In genomic region chr19:32320366-32320666, GRCm38 (mm10) we compare ENCODE assay signal across 8 mouse cellular contexts.
DNase-seq lines count a peak whose midpoint lies in the region; ATAC-seq and TF ChIP-seq lines count a peak whose summit lies in the region.

No protein-coding gene starts in this region.

- 42% methylated on average over 4 of the region's 4 CpGs for WGBS in embryonic facial prominence, embryonic 10.5 days
- WGBS in kidney, embryonic 14.5 days, result 32% methylated on average over 4 of the region's 4 CpGs

- DNase-seq in layer of hippocampus, adult 2 months (ENCODE audit: low spot score in 2 of 2), result peak in 1 of 2 experiments; percentile 34
- DNase-seq in layer of hippocampus, adult 9-11 months, result no peak
- DNase-seq in Patski (ENCODE audit: low read depth, low spot score) (no peak), MN1 (ENCODE audit: low spot score) (no peak)
- DNase-seq in embryonic facial prominence, embryonic 10.5 days (ENCODE audit: low spot score), result peak; percentile 56
- peak; percentile 81 for DNase-seq in lung, postnatal 10 days
- peak; percentile 78 for DNase-seq in spleen, adult 12 weeks (ENCODE audit: low spot score)

- CTCF ChIA-PET in Patski (lab: Charles Lee), result interaction anchor here (0.8 to 4.5 kb wide), 22 partner anchors 12 to 153 kb away, joined by 3 to 49 read pairs (median 5); partner anchors contain the start of gene Sgms1

- peak; percentile 73 for TF ChIP-seq CTCF in layer of hippocampus, adult 2 months (conservative IDR thresholded peaks at IDR 0.05)
- TF ChIP-seq CTCF in Patski (IDR thresholded peaks at IDR 0.05), result peak; percentile 78

- H3K4me1 ChIP-seq in embryonic facial prominence, embryonic 10.5 days, result peaks cover 63% of the 10 kb centered on the region
- peaks cover 22% of the 10 kb centered on the region for H3K4me1 ChIP-seq in kidney, embryonic 14.5 days (ENCODE audit: control insufficient read depth, insufficient read depth, low read length)

- no peak for ATAC-seq in Patski
- ATAC-seq in kidney, embryonic 14.5 days (ENCODE audit: low FRiP score, low TSS enrichment), result peak; percentile 39; the same call in 1 of the 2 replicates

- POLR2A ChIA-PET in Patski (lab: Charles Lee), result interaction anchor here (1.8 kb wide), 1 partner anchor 19 kb away, joined by 4 read pairs; no protein-coding TSS in a partner anchor

- H3K9me3 ChIP-seq in embryonic facial prominence, embryonic 10.5 days, result no peaks in the 10 kb centered on the region
- H3K9me3 ChIP-seq in kidney, embryonic 14.5 days (ENCODE audit: control insufficient read depth, low read length), result no peaks in the 10 kb centered on the region

- no peak overlapping the region for H3K4me3 ChIP-seq in layer of hippocampus, adult 2 months
- no peak overlapping the region for H3K4me3 ChIP-seq in embryonic facial prominence, embryonic 10.5 days
- H3K4me3 ChIP-seq in kidney, embryonic 14.5 days (ENCODE audit: low read length), result no peak overlapping the region

- no peaks in the 10 kb centered on the region for H3K27me3 ChIP-seq in Patski
- H3K27me3 ChIP-seq in embryonic facial prominence, embryonic 10.5 days (replicated peaks; ENCODE audit: low read depth, poor library complexity, severe bottlenecking), result no peaks in the 10 kb centered on the region
- no peaks in the 10 kb centered on the region for H3K27me3 ChIP-seq in kidney, embryonic 14.5 days (ENCODE audit: control insufficient read depth, insufficient read depth, low read length)

- H3K36me3 ChIP-seq in embryonic facial prominence, embryonic 10.5 days (replicated peaks), result no peaks in the 10 kb centered on the region
- H3K36me3 ChIP-seq in kidney, embryonic 14.5 days (ENCODE audit: control insufficient read depth, insufficient read depth, low read length), result no peaks in the 10 kb centered on the region; the same call in 1 of the 2 replicates

- peak overlapping the region; percentile 1; the same call in 1 of the 2 replicates for H3K27ac ChIP-seq in layer of hippocampus, adult 2 months
- H3K27ac ChIP-seq in embryonic facial prominence, embryonic 10.5 days (replicated peaks), result no peak overlapping the region
- no peak overlapping the region for H3K27ac ChIP-seq in kidney, embryonic 14.5 days (ENCODE audit: low read depth, low read length)

- H3K9ac ChIP-seq in kidney, embryonic 14.5 days (ENCODE audit: low read depth, low read length), result no peak overlapping the region

- in situ Hi-C loops in Patski (cut with MboI; ENCODE audit: low pct_unique_long_range_greater_than_20kb), result loop anchor here (5.0 kb wide), 2 partner anchors 67 to 143 kb away; partner anchors contain the start of gene Sgms1

- no peak overlapping the region for H3K4me2 ChIP-seq in kidney, embryonic 14.5 days (replicated peaks; ENCODE audit: low read depth, low read length)

Comparison
In these comparisons a context has a peak if more than half of its experiments do, and no peak if none do; other contexts are left out.
1. DNase-seq: peak in embryonic facial prominence, embryonic 10.5 days (single experiment), lung, postnatal 10 days (single experiment) and spleen, adult 12 weeks (single experiment); none in layer of hippocampus, adult 9-11 months (single experiment), Patski (single experiment) and MN1 (single experiment).